Mouse (Mus musculus) c-Kit-positive CD71-positive TER-119-negative erythroid progenitor cells, embryonic 14.5 days (primary cell): ENCODE results near the gene Ccdc146.

Source experiments
- DNase-seq: peaks from one replicate; pipeline ENCODE4 v3.0.0-alpha.2; 2013; ENCODE audit warnings: low read depth

The Ccdc146 gene

GRCm38 (mm10) chr5:21263202-21264055 is 161.0 kb downstream of the Ccdc146 start:
- no peak for DNase-seq

- DNase-seq: no peak
Observed at GRCm38 (mm10) chr5:21261202-21261844, 163.2 kb downstream of the Ccdc146 start.

- no peak for DNase-seq
Observed at GRCm38 (mm10) chr5:21260746-21261145, 163.7 kb downstream of the Ccdc146 start.

GRCm38 (mm10) chr5:21257806-21258205 is 166.7 kb downstream of the Ccdc146 start:
- DNase-seq: peak; percentile 15

- no peak for DNase-seq
Observed at GRCm38 (mm10) chr5:21257126-21257525, 167.4 kb downstream of the Ccdc146 start.

- DNase-seq: no peak
Observed at GRCm38 (mm10) chr5:21255551-21256132, 168.8 kb downstream of the Ccdc146 start.

GRCm38 (mm10) chr5:21254731-21255525 is 169.5 kb downstream of the Ccdc146 start:
- no peak for DNase-seq

- DNase-seq: no peak
Observed at GRCm38 (mm10) chr5:21248834-21249233, 175.6 kb downstream of the Ccdc146 start.

GRCm38 (mm10) chr5:21247916-21248315 is 176.6 kb downstream of the Ccdc146 start:
- no peak for DNase-seq

GRCm38 (mm10) chr5:21246794-21247193 is 177.7 kb downstream of the Ccdc146 start:
- no peak for DNase-seq

- no peak for DNase-seq
Observed at GRCm38 (mm10) chr5:21245241-21245640, 179.2 kb downstream of the Ccdc146 start.

- no peak for DNase-seq
Observed at GRCm38 (mm10) chr5:21244575-21244974, 179.9 kb downstream of the Ccdc146 start.
